Mouse (Mus musculus): Measurements from ENCODE around the gene Phex. TPM values are rescaled to one million over a fixed set of nuclear protein-coding genes. Genes with fewer than 3 reads are reported as not detected.

Gene Phex
- total RNA-seq, 1 experiment, result 0.36 TPM

GRCm38 (mm10) chrX:157271609-157272008 is 143.5 kb downstream of the Phex start:
- Histone ChIP-seq H3K9ac (ENCODE audit: insufficient read depth, low read depth, low read length, poor library complexity, severe bottlenecking) (no peak overlapping the region), H3K4me1 (ENCODE audit: control insufficient read depth in 2 of 2, insufficient read depth in 2 of 2, low read length in 2 of 2, poor library complexity in 1 of 2) (no peaks in the 10 kb centered on the region), H3K4me3 (ENCODE audit: insufficient read depth in 1 of 2, low read depth in 1 of 2, low read length in 2 of 2, poor library complexity in 1 of 2, severe bottlenecking in 1 of 2) (no peak overlapping the region), H3K9me3 (ENCODE audit: control insufficient read depth, insufficient read depth, low read depth, low read length) (no peaks in the 10 kb centered on the region), H3K27ac (ENCODE audit: insufficient read depth, low read depth, low read length, poor library complexity, severe bottlenecking) (no peak overlapping the region), H3K36me3 (ENCODE audit: control insufficient read depth, insufficient read depth, low read length, poor library complexity, severe bottlenecking) (no peaks in the 10 kb centered on the region)
- DNase-seq (ENCODE audit: low read depth, low spot score), result no peak
- in situ Hi-C loops (cut with MboI; ENCODE audit: low sequenced_read_pairs in 2 of 2, unreplicated experiment in 2 of 2), result no loop called here
- TF ChIP-seq HCFC1 (IDR thresholded peaks at IDR 0.05; ENCODE audit: borderline replicate concordance, insufficient read depth, low read length) (no peak), ZC3H11A (IDR thresholded peaks at IDR 0.05; ENCODE audit: borderline replicate concordance, low read depth, low read length) (no peak), CHD2 (IDR thresholded peaks at IDR 0.05; ENCODE audit: low read depth, low read length) (no peak), MAFK (IDR thresholded peaks at IDR 0.05; ENCODE audit: insufficient read depth, low read depth, low read length) (no peak), ZNF384 (IDR thresholded peaks at IDR 0.05; ENCODE audit: low read depth, low read length) (no peak)

GRCm38 (mm10) chrX:157269726-157270305 is 145.3 kb downstream of the Phex start:
- Histone ChIP-seq H3K9ac (ENCODE audit: insufficient read depth, low read depth, low read length, poor library complexity, severe bottlenecking) (no peak overlapping the region), H3K36me3 (ENCODE audit: control insufficient read depth, insufficient read depth, low read length, poor library complexity, severe bottlenecking) (no peaks in the 10 kb centered on the region), H3K27ac (ENCODE audit: insufficient read depth, low read depth, low read length, poor library complexity, severe bottlenecking) (no peak overlapping the region), H3K9me3 (ENCODE audit: control insufficient read depth, insufficient read depth, low read depth, low read length) (no peaks in the 10 kb centered on the region), H3K4me3 (ENCODE audit: insufficient read depth in 1 of 2, low read depth in 1 of 2, low read length in 2 of 2, poor library complexity in 1 of 2, severe bottlenecking in 1 of 2) (no peak overlapping the region), H3K4me1 (ENCODE audit: control insufficient read depth in 2 of 2, insufficient read depth in 2 of 2, low read length in 2 of 2, poor library complexity in 1 of 2) (no peaks in the 10 kb centered on the region)
- DNase-seq (ENCODE audit: low read depth, low spot score), result no peak
- in situ Hi-C loops (cut with MboI; ENCODE audit: low sequenced_read_pairs in 2 of 2, unreplicated experiment in 2 of 2), result no loop called here
- no peak for TF ChIP-seq ZC3H11A (IDR thresholded peaks at IDR 0.05; ENCODE audit: borderline replicate concordance, low read depth, low read length)
- TF ChIP-seq MAFK (IDR thresholded peaks at IDR 0.05; ENCODE audit: insufficient read depth, low read depth, low read length), result no peak
- no peak for TF ChIP-seq ZNF384 (IDR thresholded peaks at IDR 0.05; ENCODE audit: low read depth, low read length)

GRCm38 (mm10) chrX:157268141-157268540 is 147.0 kb downstream of the Phex start:
- DNase-seq (ENCODE audit: low read depth, low spot score), result no peak
- no peak overlapping the region for H3K27ac ChIP-seq (ENCODE audit: insufficient read depth, low read depth, low read length, poor library complexity, severe bottlenecking)
- H3K36me3 ChIP-seq (ENCODE audit: control insufficient read depth, insufficient read depth, low read length, poor library complexity, severe bottlenecking), result no peaks in the 10 kb centered on the region
- in situ Hi-C loops (cut with MboI; ENCODE audit: low sequenced_read_pairs in 2 of 2, unreplicated experiment in 2 of 2), result no loop called here
- H3K9me3 ChIP-seq (ENCODE audit: control insufficient read depth, insufficient read depth, low read depth, low read length), result no peaks in the 10 kb centered on the region
- H3K4me3 ChIP-seq (ENCODE audit: insufficient read depth in 1 of 2, low read depth in 1 of 2, low read length in 2 of 2, poor library complexity in 1 of 2, severe bottlenecking in 1 of 2), result no peak overlapping the region
- TF ChIP-seq ZC3H11A (IDR thresholded peaks at IDR 0.05; ENCODE audit: borderline replicate concordance, low read depth, low read length) (no peak), MAFK (IDR thresholded peaks at IDR 0.05; ENCODE audit: insufficient read depth, low read depth, low read length) (no peak), ZNF384 (IDR thresholded peaks at IDR 0.05; ENCODE audit: low read depth, low read length) (no peak), CHD2 (IDR thresholded peaks at IDR 0.05; ENCODE audit: low read depth, low read length) (no peak)
- no peak overlapping the region for H3K9ac ChIP-seq (ENCODE audit: insufficient read depth, low read depth, low read length, poor library complexity, severe bottlenecking)
- no peaks in the 10 kb centered on the region for H3K4me1 ChIP-seq (ENCODE audit: control insufficient read depth in 2 of 2, insufficient read depth in 2 of 2, low read length in 2 of 2, poor library complexity in 1 of 2)

GRCm38 (mm10) chrX:157202736-157203135 is 212.4 kb downstream of the Phex start:
- H3K9ac ChIP-seq (ENCODE audit: insufficient read depth, low read depth, low read length, poor library complexity, severe bottlenecking), result no peak overlapping the region
- no peaks in the 10 kb centered on the region for H3K36me3 ChIP-seq (ENCODE audit: control insufficient read depth, insufficient read depth, low read length, poor library complexity, severe bottlenecking)
- H3K9me3 ChIP-seq (ENCODE audit: control insufficient read depth, insufficient read depth, low read depth, low read length), result no peaks in the 10 kb centered on the region
- H3K4me1 ChIP-seq (ENCODE audit: control insufficient read depth in 2 of 2, insufficient read depth in 2 of 2, low read length in 2 of 2, poor library complexity in 1 of 2), result no peaks in the 10 kb centered on the region
- H3K27ac ChIP-seq (ENCODE audit: insufficient read depth, low read depth, low read length, poor library complexity, severe bottlenecking), result no peak overlapping the region
- H3K4me3 ChIP-seq (ENCODE audit: insufficient read depth in 1 of 2, low read depth in 1 of 2, low read length in 2 of 2, poor library complexity in 1 of 2, severe bottlenecking in 1 of 2), result no peak overlapping the region
- in situ Hi-C loops (cut with MboI; ENCODE audit: low sequenced_read_pairs in 2 of 2, unreplicated experiment in 2 of 2), result no loop called here
- DNase-seq (ENCODE audit: low read depth, low spot score), result no peak
- TF ChIP-seq ZC3H11A (IDR thresholded peaks at IDR 0.05; ENCODE audit: borderline replicate concordance, low read depth, low read length), result no peak
- TF ChIP-seq MAFK (IDR thresholded peaks at IDR 0.05; ENCODE audit: insufficient read depth, low read depth, low read length), result no peak
- TF ChIP-seq CHD2 (IDR thresholded peaks at IDR 0.05; ENCODE audit: low read depth, low read length), result no peak
- TF ChIP-seq HCFC1 (IDR thresholded peaks at IDR 0.05; ENCODE audit: borderline replicate concordance, insufficient read depth, low read length), result no peak

- DNase-seq (ENCODE audit: low read depth, low spot score), result no peak
- Histone ChIP-seq H3K36me3 (ENCODE audit: control insufficient read depth, insufficient read depth, low read length, poor library complexity, severe bottlenecking) (no peaks in the 10 kb centered on the region), H3K4me3 (ENCODE audit: insufficient read depth in 1 of 2, low read depth in 1 of 2, low read length in 2 of 2, poor library complexity in 1 of 2, severe bottlenecking in 1 of 2) (no peak overlapping the region), H3K9me3 (ENCODE audit: control insufficient read depth, insufficient read depth, low read depth, low read length) (no peaks in the 10 kb centered on the region), H3K9ac (ENCODE audit: insufficient read depth, low read depth, low read length, poor library complexity, severe bottlenecking) (no peak overlapping the region), H3K27ac (ENCODE audit: insufficient read depth, low read depth, low read length, poor library complexity, severe bottlenecking) (no peak overlapping the region), H3K4me1 (ENCODE audit: control insufficient read depth in 2 of 2, insufficient read depth in 2 of 2, low read length in 2 of 2, poor library complexity in 1 of 2) (no peaks in the 10 kb centered on the region)
- in situ Hi-C loops (cut with MboI; ENCODE audit: low sequenced_read_pairs in 2 of 2, unreplicated experiment in 2 of 2), result no loop called here
- no peak for TF ChIP-seq MAFK (IDR thresholded peaks at IDR 0.05; ENCODE audit: insufficient read depth, low read depth, low read length)
- TF ChIP-seq ZC3H11A (IDR thresholded peaks at IDR 0.05; ENCODE audit: borderline replicate concordance, low read depth, low read length), result no peak
- no peak for TF ChIP-seq CHD2 (IDR thresholded peaks at IDR 0.05; ENCODE audit: low read depth, low read length)
- no peak for TF ChIP-seq HCFC1 (IDR thresholded peaks at IDR 0.05; ENCODE audit: borderline replicate concordance, insufficient read depth, low read length)
- no peak for TF ChIP-seq ZNF384 (IDR thresholded peaks at IDR 0.05; ENCODE audit: low read depth, low read length)
Measured at GRCm38 (mm10) chrX:157184167-157184566, 230.9 kb downstream of the Phex start.
